Mouse (Mus musculus): ENCODE data around the gene Thbd. TPM values are rescaled to one million over a fixed set of nuclear protein-coding genes. Genes with fewer than 3 reads are reported as not detected.

Gene Thbd
- polyA plus RNA-seq, 1 experiment from 2014 or later = 232 TPM

GRCm38 (mm10) chr2:148419776-148420175, 11.8 kb upstream of the Thbd start:
- Histone ChIP-seq H3K27ac (ENCODE audit: low read length) (peak overlapping the region; percentile 4; the same call in 1 of the 2 replicates), H3K36me3 (ENCODE audit: insufficient read depth, low read length) (no peaks in the 10 kb centered on the region), H3K27me3 (replicated peaks; ENCODE audit: insufficient read depth, low read length) (no peaks in the 10 kb centered on the region), H3K9me3 (ENCODE audit: low read length) (no peaks in the 10 kb centered on the region), H3K4me1 (ENCODE audit: insufficient read depth, low read depth, low read length) (0 out of 2 replicates have a peak, but pooled peaks cover 3% of the 10 kb centered on the region), H3K9ac (replicated peaks; ENCODE audit: low read depth) (no peak overlapping the region), H3K4me3 (ENCODE audit: low read depth, low read length) (no peak overlapping the region), H3K4me2 (replicated peaks; ENCODE audit: low read depth, low read length) (no peak overlapping the region)
- peak; percentile 81 for TF ChIP-seq EP300 (IDR thresholded peaks at IDR 0.05)
- TF ChIP-seq CTCF (IDR thresholded peaks at IDR 0.05) = no peak
- DNase-seq (ENCODE audit: low spot score) (peak; percentile 80), ATAC-seq (peak; percentile 65)
- 48% methylated on average over 2 of the region's 2 CpGs for WGBS

GRCm38 (mm10) chr2:148419151-148419550, 11.2 kb upstream of the Thbd start:
- 34% methylated on average over 3 of the region's 3 CpGs for WGBS
- H3K4me3 ChIP-seq (ENCODE audit: low read depth, low read length) = no peak overlapping the region
- H3K36me3 ChIP-seq (ENCODE audit: insufficient read depth, low read length) = no peaks in the 10 kb centered on the region
- no peak overlapping the region for H3K4me2 ChIP-seq (replicated peaks; ENCODE audit: low read depth, low read length)
- no peak for TF ChIP-seq EP300 (IDR thresholded peaks at IDR 0.05)
- TF ChIP-seq CTCF (IDR thresholded peaks at IDR 0.05) = no peak
- 0 out of 2 replicates have a peak, but pooled peaks cover 3% of the 10 kb centered on the region for H3K4me1 ChIP-seq (ENCODE audit: insufficient read depth, low read depth, low read length)
- peak overlapping the region; percentile 4; the same call in 1 of the 2 replicates for H3K27ac ChIP-seq (ENCODE audit: low read length)
- DNase-seq (ENCODE audit: low spot score) (peak; percentile 54), ATAC-seq (peak; percentile 61)
- H3K9me3 ChIP-seq (ENCODE audit: low read length) = no peaks in the 10 kb centered on the region
- H3K27me3 ChIP-seq (replicated peaks; ENCODE audit: insufficient read depth, low read length) = no peaks in the 10 kb centered on the region
- H3K9ac ChIP-seq (replicated peaks; ENCODE audit: low read depth) = no peak overlapping the region

GRCm38 (mm10) chr2:148409821-148410220, 1.8 kb upstream of the Thbd start:
- TF ChIP-seq CTCF (IDR thresholded peaks at IDR 0.05) = no peak
- Histone ChIP-seq H3K27me3 (replicated peaks; ENCODE audit: insufficient read depth, low read length) (no peaks in the 10 kb centered on the region), H3K27ac (ENCODE audit: low read length) (no peak overlapping the region), H3K36me3 (ENCODE audit: insufficient read depth, low read length) (no peaks in the 10 kb centered on the region), H3K4me3 (ENCODE audit: low read depth, low read length) (no peak overlapping the region), H3K4me1 (ENCODE audit: insufficient read depth, low read depth, low read length) (peaks cover 6% of the 10 kb centered on the region), H3K9ac (replicated peaks; ENCODE audit: low read depth) (no peak overlapping the region), H3K4me2 (replicated peaks; ENCODE audit: low read depth, low read length) (no peak overlapping the region), H3K9me3 (ENCODE audit: low read length) (no peaks in the 10 kb centered on the region)
- DNase-seq (ENCODE audit: low spot score) (no peak), ATAC-seq (no peak)
- WGBS = 73% methylated on average over 1 of the region's 1 CpGs

GRCm38 (mm10) chr2:148409141-148409540, 1.2 kb upstream of the Thbd start:
- Histone ChIP-seq H3K9ac (replicated peaks; ENCODE audit: low read depth) (no peak overlapping the region), H3K4me3 (ENCODE audit: low read depth, low read length) (no peak overlapping the region), H3K36me3 (ENCODE audit: insufficient read depth, low read length) (no peaks in the 10 kb centered on the region), H3K4me1 (ENCODE audit: insufficient read depth, low read depth, low read length) (peaks cover 6% of the 10 kb centered on the region), H3K27me3 (replicated peaks; ENCODE audit: insufficient read depth, low read length) (no peaks in the 10 kb centered on the region), H3K9me3 (ENCODE audit: low read length) (no peaks in the 10 kb centered on the region), H3K27ac (ENCODE audit: low read length) (peak overlapping the region; percentile 86; the same call in 1 of the 2 replicates), H3K4me2 (replicated peaks; ENCODE audit: low read depth, low read length) (peak overlapping the region; percentile 82; the same call in 1 of the 2 replicates)
- DNase-seq (ENCODE audit: low spot score) (peak; percentile 95), ATAC-seq (peak; percentile 72)
- TF ChIP-seq CTCF (IDR thresholded peaks at IDR 0.05) (peak; percentile 99), EP300 (IDR thresholded peaks at IDR 0.05) (no peak)
- WGBS = 13% methylated on average over 9 of the region's 9 CpGs

- TF ChIP-seq CTCF (IDR thresholded peaks at IDR 0.05) (no peak), EP300 (IDR thresholded peaks at IDR 0.05) (no peak)
- no peaks in the 10 kb centered on the region for H3K36me3 ChIP-seq (ENCODE audit: insufficient read depth, low read length)
- peak overlapping the region; percentile 86 for H3K27ac ChIP-seq (ENCODE audit: low read length)
- peak overlapping the region; percentile 82 for H3K4me2 ChIP-seq (replicated peaks; ENCODE audit: low read depth, low read length)
- peaks cover 6% of the 10 kb centered on the region for H3K4me1 ChIP-seq (ENCODE audit: insufficient read depth, low read depth, low read length)
- no peaks in the 10 kb centered on the region for H3K9me3 ChIP-seq (ENCODE audit: low read length)
- ATAC-seq (no peak), DNase-seq (ENCODE audit: low spot score) (no peak)
- H3K4me3 ChIP-seq (ENCODE audit: low read depth, low read length) = peak overlapping the region; percentile 66; the same call in 1 of the 2 replicates
- WGBS = 21% methylated on average over 6 of the region's 6 CpGs
- no peaks in the 10 kb centered on the region for H3K27me3 ChIP-seq (replicated peaks; ENCODE audit: insufficient read depth, low read length)
- H3K9ac ChIP-seq (replicated peaks; ENCODE audit: low read depth) = 0 out of 2 replicates have a peak overlapping the region, but pooled peaks have one; percentile 84
These were observed 753 bp upstream of the Thbd start for GRCm38 (mm10) chr2:148408761-148409120.

- Histone ChIP-seq H3K27ac (ENCODE audit: low read length) (peak overlapping the region; percentile 86), H3K9me3 (ENCODE audit: low read length) (no peaks in the 10 kb centered on the region), H3K4me3 (ENCODE audit: low read depth, low read length) (peak overlapping the region; percentile 66), H3K27me3 (replicated peaks; ENCODE audit: insufficient read depth, low read length) (no peaks in the 10 kb centered on the region), H3K9ac (replicated peaks; ENCODE audit: low read depth) (peak overlapping the region; percentile 84), H3K36me3 (ENCODE audit: insufficient read depth, low read length) (no peaks in the 10 kb centered on the region), H3K4me2 (replicated peaks; ENCODE audit: low read depth, low read length) (peak overlapping the region; percentile 82), H3K4me1 (ENCODE audit: insufficient read depth, low read depth, low read length) (peaks cover 6% of the 10 kb centered on the region)
- 1% methylated on average over 55 of the region's 55 CpGs for WGBS
- no peak for TF ChIP-seq EP300 (IDR thresholded peaks at IDR 0.05)
- TF ChIP-seq CTCF (IDR thresholded peaks at IDR 0.05) = no peak
- DNase-seq (ENCODE audit: low spot score) (peak; percentile 63), ATAC-seq (peak; percentile 44)
These were observed 768 bp downstream of the Thbd start for GRCm38 (mm10) chr2:148406971-148407869.

All from lung, postnatal 0 days (tissue).